Mouse (Mus musculus) bone marrow macrophage, adult 2 months (primary cell): ENCODE measurements at regions not wholly inside any gene's neighbourhood (a gene's known extent, or its start where the extent isn't known, plus 50 kb on each side); places are given as distances from the start of the nearest gene placed in this dataset.

ENCODE experiments used
- H3K27ac ChIP-seq: 2 replicates; pipeline ENCODE4 v1.5.1; 2012; ENCODE audit warnings: low read depth, low read length; ENCODE audit not compliant: insufficient read depth
- H3K4me1 ChIP-seq: 2 replicates; pipeline ENCODE4 v1.6.1; 2012; ENCODE audit warnings: low read length; ENCODE audit not compliant: control insufficient read depth, insufficient read depth
- H3K4me3 ChIP-seq: 2 replicates; pipeline ENCODE4 v1.5.1; 2012; ENCODE audit warnings: mild to moderate bottlenecking, low read length, moderate library complexity; ENCODE audit not compliant: insufficient read depth
- CTCF ChIP-seq: IDR thresholded peaks from 2 replicates; pipeline ENCODE4 v1.5.1; 2012; ENCODE audit warnings: low read depth, mild to moderate bottlenecking, low read length, moderate library complexity
- POLR2A ChIP-seq: IDR thresholded peaks from 2 replicates; pipeline ENCODE4 v1.6.1; 2012; ENCODE audit warnings: mild to moderate bottlenecking, low read depth, low read length, borderline replicate concordance

DNA sequence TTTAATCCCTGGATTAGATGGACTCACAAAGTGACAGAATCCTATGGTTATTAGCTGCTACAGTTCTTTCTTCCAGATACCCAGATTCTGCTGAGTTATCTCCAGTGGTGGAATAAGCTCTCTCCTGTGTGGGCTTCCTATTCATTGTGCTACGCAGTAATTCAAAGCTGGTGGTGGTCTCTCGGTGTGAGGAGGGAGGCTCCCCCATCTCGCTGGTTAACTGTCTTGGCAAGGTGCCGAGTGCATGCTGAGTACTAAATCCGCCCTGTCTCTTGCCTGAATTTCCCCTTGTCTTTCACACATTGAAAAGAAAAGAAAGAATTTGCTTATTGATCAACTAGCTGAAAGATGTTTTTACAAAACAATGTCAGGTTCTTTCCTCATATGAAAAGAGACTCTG lies 82.6 kb upstream of the Jun start:
- Histone ChIP-seq H3K27ac (no peak overlapping the region), H3K4me1 (no peaks in the 10 kb centered on the region), H3K4me3 (no peak overlapping the region)
- TF ChIP-seq CTCF (no peak), POLR2A (no peak)

- no peak for TF ChIP-seq CTCF
- no peak for TF ChIP-seq POLR2A
- no peak overlapping the region for H3K27ac ChIP-seq
- H3K4me1 ChIP-seq: peaks cover 8% of the 10 kb centered on the region
- no peak overlapping the region for H3K4me3 ChIP-seq
Measured at GRCm38 (mm10) chr4:95137413-95138143, 85.6 kb upstream of the Jun start.

- Histone ChIP-seq H3K4me3 (no peak overlapping the region), H3K4me1 (peaks cover 8% of the 10 kb centered on the region), H3K27ac (no peak overlapping the region)
- TF ChIP-seq POLR2A (no peak), CTCF (no peak)
Measured at GRCm38 (mm10) chr4:95138676-95139075, 86.7 kb upstream of the Jun start.

DNA sequence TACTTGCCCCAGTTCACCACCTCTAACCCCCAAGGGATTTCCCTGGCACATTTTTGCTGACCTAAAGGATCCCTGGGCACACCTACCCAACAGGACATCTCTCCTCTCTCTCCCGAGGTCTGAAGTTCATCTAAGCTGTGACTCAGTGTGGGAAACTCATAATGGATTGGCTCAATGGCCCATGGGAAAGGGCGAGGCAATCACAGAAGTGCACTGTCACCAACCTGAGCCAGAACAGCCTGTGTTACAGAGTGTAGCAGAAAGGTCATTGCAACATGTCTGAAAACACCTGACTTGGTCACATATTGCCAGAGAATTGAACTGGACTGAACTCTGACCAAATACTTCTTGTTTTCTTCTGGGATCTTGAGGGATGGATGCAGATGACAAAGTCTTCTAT lies 89.2 kb upstream of the Jun start:
- no peak overlapping the region for H3K27ac ChIP-seq
- H3K4me3 ChIP-seq: no peak overlapping the region
- H3K4me1 ChIP-seq: peaks cover 8% of the 10 kb centered on the region
- TF ChIP-seq CTCF (no peak), POLR2A (no peak)

- H3K4me3 ChIP-seq: no peak overlapping the region
- TF ChIP-seq CTCF (no peak), POLR2A (no peak)
- H3K27ac ChIP-seq: no peak overlapping the region
- H3K4me1 ChIP-seq: peaks cover 8% of the 10 kb centered on the region
Measured at GRCm38 (mm10) chr4:95143130-95143529, 91.1 kb upstream of the Jun start.

GRCm38 (mm10) chr4:95143668-95144067 lies 91.6 kb upstream of the Jun start:
- TF ChIP-seq POLR2A (no peak), CTCF (no peak)
- no peak overlapping the region for H3K4me3 ChIP-seq

DNA sequence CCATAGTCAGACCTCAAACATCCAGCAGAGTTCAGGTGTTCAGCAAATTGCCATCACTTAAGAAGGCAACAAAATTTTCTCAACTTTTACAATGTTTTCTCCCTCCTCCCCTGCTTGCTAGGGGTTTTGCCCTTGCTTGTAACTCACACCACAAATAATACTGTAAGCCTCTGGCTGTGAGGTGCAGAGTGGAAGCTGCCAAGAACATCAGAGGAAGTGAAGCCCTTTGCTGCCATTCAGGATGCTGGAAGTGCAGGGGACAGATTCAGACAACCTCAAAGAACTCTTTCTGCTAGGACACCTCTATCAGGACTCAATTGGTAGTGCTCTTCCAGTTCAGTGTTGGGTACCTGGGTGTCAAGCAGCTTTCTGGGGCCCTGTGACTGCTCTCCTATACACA lies 92.4 kb upstream of the Jun start:
- Histone ChIP-seq H3K27ac (no peak overlapping the region), H3K4me3 (no peak overlapping the region), H3K4me1 (peaks cover 17% of the 10 kb centered on the region)
- TF ChIP-seq CTCF: no peak
- no peak for TF ChIP-seq POLR2A

More at GRCm38 (mm10) chr4:95143668-95144067, 91.6 kb upstream of the Jun start:
- no peak overlapping the region for H3K27ac ChIP-seq
- H3K4me1 ChIP-seq: peaks cover 13% of the 10 kb centered on the region

DNA sequence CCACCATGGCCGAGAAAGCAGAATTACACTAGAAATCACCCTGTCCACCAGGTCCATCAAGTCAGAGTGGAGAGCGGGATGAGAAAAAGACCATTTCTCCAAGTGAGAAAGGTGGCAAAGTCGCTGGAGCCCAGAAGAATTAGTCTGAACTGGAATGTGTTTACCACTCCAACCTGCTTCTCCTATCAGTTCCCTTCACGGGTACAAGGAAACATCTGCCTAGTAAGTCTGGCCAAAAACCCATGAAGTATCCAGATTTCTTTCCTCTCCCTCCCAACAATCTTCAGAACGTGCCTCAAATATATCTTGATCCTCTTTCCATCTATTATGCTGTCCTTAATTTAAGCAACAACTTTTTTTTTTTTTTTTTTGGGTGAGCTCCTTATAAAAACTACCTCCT lies 94.2 kb upstream of the Jun start:
- Histone ChIP-seq H3K4me3 (no peak overlapping the region), H3K4me1 (peaks cover 19% of the 10 kb centered on the region)
- TF ChIP-seq POLR2A (no peak), CTCF (no peak)

DNA sequence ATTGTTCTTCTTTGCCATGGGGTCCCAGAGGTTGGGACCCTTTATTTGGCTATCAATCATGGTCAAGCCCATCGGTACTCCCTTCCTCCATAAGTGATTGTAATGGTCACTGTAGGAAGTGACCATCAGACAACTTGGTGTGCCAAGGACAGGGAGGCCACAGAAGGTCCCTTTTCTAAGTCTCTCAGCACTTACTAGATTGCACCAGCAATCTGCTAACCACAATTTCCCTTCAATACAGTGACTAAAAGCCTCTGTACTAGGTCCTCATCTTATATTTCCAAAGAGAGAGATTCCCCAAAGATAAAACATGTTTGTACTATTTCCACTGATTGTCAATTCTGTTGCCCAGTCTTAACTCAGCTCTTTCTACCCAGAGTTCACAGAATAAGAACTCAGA lies 96.6 kb upstream of the Jun start:
- H3K27ac ChIP-seq: no peak overlapping the region
- H3K4me1 ChIP-seq: peaks cover 24% of the 10 kb centered on the region

More for the DNA sequence above, 94.2 kb upstream of the Jun start:
- no peak overlapping the region for H3K27ac ChIP-seq

GRCm38 (mm10) chr4:95151678-95152077 lies 99.7 kb upstream of the Jun start:
- Histone ChIP-seq H3K4me1 (peaks cover 34% of the 10 kb centered on the region), H3K4me3 (no peak overlapping the region), H3K27ac (no peak overlapping the region)
- TF ChIP-seq CTCF (no peak), POLR2A (no peak)

More for the DNA sequence above, 96.6 kb upstream of the Jun start:
- no peak overlapping the region for H3K4me3 ChIP-seq
- TF ChIP-seq CTCF: no peak
- TF ChIP-seq POLR2A: no peak

GRCm38 (mm10) chr4:95152431-95153115 lies 100.6 kb upstream of the Jun start:
- no peak overlapping the region for H3K27ac ChIP-seq
- H3K4me1 ChIP-seq: peaks cover 42% of the 10 kb centered on the region
- no peak overlapping the region for H3K4me3 ChIP-seq
- TF ChIP-seq CTCF (no peak), POLR2A (no peak)
